Mouse (Mus musculus): ENCODE data around the gene Sh3d21.
A peak's percentile ranks its signal among the peaks of the same experiment; 100 is the strongest.
"Not testable (repeated sequence)": the region's sequence is repeated elsewhere in the genome, so short reads cannot be mapped to it uniquely, and the experiment has no call there.

Sh3d21 gene

GRCm38 (mm10) chr4:126166084-126166483, 2.8 kb upstream of the Sh3d21 start:
- DNase-seq: no peak

- not testable (repeated sequence) for DNase-seq
Measured at GRCm38 (mm10) chr4:126165092-126165491, 1.8 kb upstream of the Sh3d21 start.

- DNase-seq: no peak
Measured at GRCm38 (mm10) chr4:126163685-126164084, 394 bp upstream of the Sh3d21 start.

GRCm38 (mm10) chr4:126162544-126163066, 686 bp downstream of the Sh3d21 start:
- DNase-seq: peak; percentile 82 to 84

- no peak for DNase-seq
Measured at GRCm38 (mm10) chr4:126161986-126162385, 1.3 kb downstream of the Sh3d21 start.

- no peak for DNase-seq
Measured at GRCm38 (mm10) chr4:126161456-126161855, 1.8 kb downstream of the Sh3d21 start.

GRCm38 (mm10) chr4:126160981-126161380, 2.3 kb downstream of the Sh3d21 start:
- no peak for DNase-seq

GRCm38 (mm10) chr4:126159455-126159854, 3.8 kb downstream of the Sh3d21 start:
- no peak for DNase-seq

- DNase-seq: no peak
Measured at GRCm38 (mm10) chr4:126157562-126157961, 5.7 kb downstream of the Sh3d21 start.

- DNase-seq: no peak
Measured at GRCm38 (mm10) chr4:126156617-126157016, 6.7 kb downstream of the Sh3d21 start.

- no peak for DNase-seq
Measured at GRCm38 (mm10) chr4:126155869-126156268, 7.4 kb downstream of the Sh3d21 start.

- no peak for DNase-seq
Measured at GRCm38 (mm10) chr4:126155183-126155582, 8.1 kb downstream of the Sh3d21 start.

- DNase-seq: no peak
Measured at GRCm38 (mm10) chr4:126152864-126153263, 10.4 kb downstream of the Sh3d21 start.

GRCm38 (mm10) chr4:126151701-126152440, 11.4 kb downstream of the Sh3d21 start:
- no peak for DNase-seq

GRCm38 (mm10) chr4:126150949-126151320, 12.4 kb downstream of the Sh3d21 start:
- no peak for DNase-seq

GRCm38 (mm10) chr4:126150297-126150948, 12.9 kb downstream of the Sh3d21 start:
- no peak for DNase-seq

- no peak for DNase-seq
Measured at GRCm38 (mm10) chr4:126149798-126150197, 13.5 kb downstream of the Sh3d21 start.

- DNase-seq: no peak
Measured at GRCm38 (mm10) chr4:126149041-126149676, 14.1 kb downstream of the Sh3d21 start.

- no peak for DNase-seq
Measured at GRCm38 (mm10) chr4:126148161-126148961, 14.9 kb downstream of the Sh3d21 start.

GRCm38 (mm10) chr4:126147533-126148160, 15.6 kb downstream of the Sh3d21 start, which contains the start of gene Eva1b:
TSS of gene Eva1b (plus strand) at chr4:126147744.
- DNase-seq: no peak

GRCm38 (mm10) chr4:126146974-126147532, 16.2 kb downstream of the Sh3d21 start:
- DNase-seq: no peak

GRCm38 (mm10) chr4:126145396-126145795, 17.9 kb downstream of the Sh3d21 start:
- DNase-seq: no peak
